Comparison of ENCODE assay signal across 14 mouse cellular contexts in genomic region chr2:131213773-131214172, GRCm38 (mm10). TPM values are rescaled to one million over a fixed set of nuclear protein-coding genes. Genes with fewer than 3 reads are reported as not detected.
DNase-seq lines count a peak whose midpoint lies in the region; ATAC-seq lines count a peak whose summit lies in the region.
"Had no signal": no experiment of that assay in that cellular context is flagged by ENCODE, and none has a peak within 500 bp of the region (broad histone marks: within the 10 kb centered on the region; RNA-seq: fewer than 3 reads in every experiment).

No protein-coding gene starts in this region.

- H3K4me3 ChIP-seq in midbrain, embryonic 14.5 days (replicated peaks; ENCODE audit: low read depth, low read length) = no peak overlapping the region
- H3K4me3 ChIP-seq in midbrain, embryonic 13.5 days (replicated peaks) = no peak overlapping the region
- peak overlapping the region; percentile 56 for H3K4me3 ChIP-seq in erythroblast, embryonic 14.5 days (replicated peaks)
- H3K4me3 ChIP-seq in intestine, embryonic 16.5 days (ENCODE audit: low read length) = no peak overlapping the region
- H3K4me3 ChIP-seq: embryonic facial prominence, embryonic 15.5 days; heart, embryonic 15.5 days; lung, embryonic 15.5 days; midbrain, embryonic 15.5 days had no signal

- H3K9ac ChIP-seq in midbrain, embryonic 14.5 days (replicated peaks; ENCODE audit: low read length) = 0 out of 2 replicates have a peak overlapping the region, but pooled peaks have one; percentile 12
- no peak overlapping the region; the same call in 1 of the 2 replicates for H3K9ac ChIP-seq in midbrain, embryonic 13.5 days (replicated peaks)
- no peak overlapping the region for H3K9ac ChIP-seq in intestine, embryonic 16.5 days (ENCODE audit: low read depth, low read length)
- H3K9ac ChIP-seq: embryonic facial prominence, embryonic 15.5 days; heart, embryonic 15.5 days; lung, embryonic 15.5 days; midbrain, embryonic 15.5 days had no signal

- H3K36me3 ChIP-seq in midbrain, embryonic 14.5 days (ENCODE audit: control insufficient read depth, insufficient read depth, low read length) = 0 out of 2 replicates have a peak, but pooled peaks cover 17% of the 10 kb centered on the region
- H3K36me3 ChIP-seq in midbrain, embryonic 13.5 days = peaks cover 18% of the 10 kb centered on the region
- peaks cover 52% of the 10 kb centered on the region for H3K36me3 ChIP-seq in erythroblast, embryonic 14.5 days (ENCODE audit: control insufficient read depth)
- peaks cover 6% of the 10 kb centered on the region for H3K36me3 ChIP-seq in intestine, embryonic 16.5 days (ENCODE audit: control insufficient read depth, insufficient read depth, low read length)
- H3K36me3 ChIP-seq: lung, embryonic 15.5 days; midbrain, embryonic 15.5 days had no signal

- no peak overlapping the region for H3K4me2 ChIP-seq in midbrain, embryonic 14.5 days (ENCODE audit: low read length)
- no peak overlapping the region for H3K4me2 ChIP-seq in midbrain, embryonic 13.5 days (replicated peaks)
- no peak overlapping the region for H3K4me2 ChIP-seq in intestine, embryonic 16.5 days (ENCODE audit: low read depth, low read length)
- H3K4me2 ChIP-seq: embryonic facial prominence, embryonic 15.5 days; heart, embryonic 15.5 days; lung, embryonic 15.5 days; midbrain, embryonic 15.5 days had no signal

- no peaks in the 10 kb centered on the region for H3K9me3 ChIP-seq in midbrain, embryonic 14.5 days (ENCODE audit: control insufficient read depth, low read length)
- no peaks in the 10 kb centered on the region for H3K9me3 ChIP-seq in midbrain, embryonic 13.5 days
- H3K9me3 ChIP-seq in erythroblast, embryonic 14.5 days (ENCODE audit: control insufficient read depth, low read length) = no peaks in the 10 kb centered on the region
- H3K9me3 ChIP-seq in intestine, embryonic 16.5 days (ENCODE audit: control insufficient read depth, low read length) = no peaks in the 10 kb centered on the region
- H3K9me3 ChIP-seq: embryonic facial prominence, embryonic 15.5 days; heart, embryonic 15.5 days; lung, embryonic 15.5 days; midbrain, embryonic 15.5 days had no signal

- no peak for ATAC-seq in midbrain, embryonic 14.5 days (ENCODE audit: low FRiP score, low TSS enrichment)
- no peak for ATAC-seq in midbrain, embryonic 13.5 days
- no peak for ATAC-seq in intestine, embryonic 16.5 days
- ATAC-seq in megakaryocyte progenitor cell, adult 5-6 weeks (replicated peaks; ENCODE audit: poor library complexity) = peak; percentile 47
- ATAC-seq: CD4-positive, CD25-positive, alpha-beta regulatory T cell, adult 4 months; midbrain, embryonic 15.5 days had no signal

- 86% methylated on average over 7 of the region's 7 CpGs for WGBS in midbrain, embryonic 14.5 days
- WGBS in midbrain, embryonic 13.5 days = 93% methylated on average over 7 of the region's 7 CpGs
- WGBS in intestine, embryonic 16.5 days = 75% methylated on average over 7 of the region's 7 CpGs

- peaks cover 7% of the 10 kb centered on the region for H3K4me1 ChIP-seq in midbrain, embryonic 14.5 days (ENCODE audit: control insufficient read depth, insufficient read depth, low read length)
- peaks cover 23% of the 10 kb centered on the region for H3K4me1 ChIP-seq in midbrain, embryonic 13.5 days (replicated peaks)
- peaks cover 92% of the 10 kb centered on the region for H3K4me1 ChIP-seq in erythroblast, embryonic 14.5 days (ENCODE audit: control insufficient read depth)
- peaks cover 18% of the 10 kb centered on the region for H3K4me1 ChIP-seq in intestine, embryonic 16.5 days (ENCODE audit: control insufficient read depth, insufficient read depth, low read length)

- no peaks in the 10 kb centered on the region for H3K27me3 ChIP-seq in midbrain, embryonic 14.5 days (ENCODE audit: control insufficient read depth, insufficient read depth, low read length)
- no peaks in the 10 kb centered on the region for H3K27me3 ChIP-seq in midbrain, embryonic 13.5 days
- H3K27me3 ChIP-seq in erythroblast, embryonic 14.5 days (ENCODE audit: control insufficient read depth) = no peaks in the 10 kb centered on the region
- H3K27me3 ChIP-seq in intestine, embryonic 16.5 days (replicated peaks; ENCODE audit: control insufficient read depth, insufficient read depth, low read length) = no peaks in the 10 kb centered on the region
- H3K27me3 ChIP-seq: embryonic facial prominence, embryonic 15.5 days; heart, embryonic 15.5 days; lung, embryonic 15.5 days; midbrain, embryonic 15.5 days had no signal

- no peak for DNase-seq in midbrain, embryonic 14.5 days
- no peak for DNase-seq in layer of hippocampus, adult 11-12 months (ENCODE audit: low spot score)
- no peak for DNase-seq in kidney, postnatal 14 days
- no peak for DNase-seq in adrenal gland, postnatal 25 days
- DNase-seq: adrenal gland, postnatal 10 days had no signal

- H3K27ac ChIP-seq in midbrain, embryonic 14.5 days (replicated peaks; ENCODE audit: low read depth, low read length) = no peak overlapping the region
- H3K27ac ChIP-seq in midbrain, embryonic 13.5 days = no peak overlapping the region
- H3K27ac ChIP-seq in intestine, embryonic 16.5 days (ENCODE audit: low read length) = peak overlapping the region; percentile 18; the same call in 1 of the 2 replicates
- H3K27ac ChIP-seq: embryonic facial prominence, embryonic 15.5 days; heart, embryonic 15.5 days; lung, embryonic 15.5 days; midbrain, embryonic 15.5 days had no signal

RNA-seq across cellular contexts. Expression of gene Ap5s1, which starts 6.9 kb away (rescaled TPM):
- polyA plus RNA-seq in midbrain, embryonic 14.5 days (2014; fragmentation: Nextera tagmentation; extraction: Ambion mirVana) = 32.5 and 34.3 TPM in 2 replicates
- 32.7 and 33.4 TPM in 2 replicates for polyA plus RNA-seq in midbrain, embryonic 13.5 days (2015; fragmentation: Nextera tagmentation; extraction: Ambion mirVana)
- polyA plus RNA-seq in erythroblast, embryonic 14.5 days (2012) = 3.0 and 3.9 TPM in 2 replicates
- polyA plus RNA-seq in intestine, embryonic 16.5 days (2015; fragmentation: Nextera tagmentation; extraction: Ambion mirVana) = 27.2 and 30.7 TPM in 2 replicates
- total RNA-seq in megakaryocyte progenitor cell, adult 5-6 weeks (2015) = 3.6 and 3.9 TPM in 2 replicates
- 2.9 and 6.7 TPM in 2 replicates for total RNA-seq in megakaryocyte progenitor cell, adult 5-6 weeks (2017)
- 18.6 and 24.5 TPM in 2 replicates for total RNA-seq in adrenal gland, postnatal 25 days (2021)

RNA-seq across cellular contexts. Expression of gene Mavs, which starts 20.1 kb away (rescaled TPM):
- polyA plus RNA-seq in midbrain, embryonic 14.5 days (2014; fragmentation: Nextera tagmentation; extraction: Ambion mirVana) = 3.8 and 6.8 TPM in 2 replicates
- 6.6 and 8.6 TPM in 2 replicates for polyA plus RNA-seq in midbrain, embryonic 13.5 days (2015; fragmentation: Nextera tagmentation; extraction: Ambion mirVana)
- 3.2 and 4.8 TPM in 2 replicates for polyA plus RNA-seq in erythroblast, embryonic 14.5 days (2012)
- polyA plus RNA-seq in intestine, embryonic 16.5 days (2015; fragmentation: Nextera tagmentation; extraction: Ambion mirVana) = 31.9 and 38.1 TPM in 2 replicates
- total RNA-seq in megakaryocyte progenitor cell, adult 5-6 weeks (2015) = 15.1 and 17.1 TPM in 2 replicates
- 11.3 and 11.8 TPM in 2 replicates for total RNA-seq in megakaryocyte progenitor cell, adult 5-6 weeks (2017)
- 44.2 and 45.9 TPM in 2 replicates for total RNA-seq in adrenal gland, postnatal 25 days (2021)

RNA-seq across cellular contexts. Expression of gene Spef1, which starts 26.7 kb away (rescaled TPM):
- polyA plus RNA-seq in midbrain, embryonic 14.5 days (2014; fragmentation: Nextera tagmentation; extraction: Ambion mirVana) = 11.3 and 14.1 TPM in 2 replicates
- polyA plus RNA-seq in midbrain, embryonic 13.5 days (2015; fragmentation: Nextera tagmentation; extraction: Ambion mirVana) = 10.8 and 11.5 TPM in 2 replicates
- polyA plus RNA-seq in erythroblast, embryonic 14.5 days (2012) = 1.6 and 2.1 TPM in 2 replicates
- 3.1 and 3.6 TPM in 2 replicates for polyA plus RNA-seq in intestine, embryonic 16.5 days (2015; fragmentation: Nextera tagmentation; extraction: Ambion mirVana)
- total RNA-seq in megakaryocyte progenitor cell, adult 5-6 weeks (2015) = 0.39 and 0.72 TPM in 2 replicates
- total RNA-seq in megakaryocyte progenitor cell, adult 5-6 weeks (2017) = 0.91 and 2.0 TPM in 2 replicates
- total RNA-seq in adrenal gland, postnatal 25 days (2021) = 5.0 and 7.6 TPM in 2 replicates

RNA-seq across cellular contexts. Expression of gene Cdc25b, which starts 27.0 kb away (rescaled TPM):
- 16.4 and 31.5 TPM in 2 replicates for polyA plus RNA-seq in midbrain, embryonic 14.5 days (2014; fragmentation: Nextera tagmentation; extraction: Ambion mirVana)
- polyA plus RNA-seq in midbrain, embryonic 13.5 days (2015; fragmentation: Nextera tagmentation; extraction: Ambion mirVana) = 50.6 and 59.3 TPM in 2 replicates
- polyA plus RNA-seq in erythroblast, embryonic 14.5 days (2012) = 52.6 and 58.1 TPM in 2 replicates
- 41.2 and 46.4 TPM in 2 replicates for polyA plus RNA-seq in intestine, embryonic 16.5 days (2015; fragmentation: Nextera tagmentation; extraction: Ambion mirVana)
- 8.9 and 10.8 TPM in 2 replicates for total RNA-seq in megakaryocyte progenitor cell, adult 5-6 weeks (2015)
- total RNA-seq in megakaryocyte progenitor cell, adult 5-6 weeks (2017) = 9.6 and 13.4 TPM in 2 replicates
- total RNA-seq in adrenal gland, postnatal 25 days (2021) = 8.3 and 10.8 TPM in 2 replicates

RNA-seq across cellular contexts. Expression of gene Cenpb, which starts 33.9 kb away (rescaled TPM):
- 11.1 TPM in 2 replicates for polyA plus RNA-seq in midbrain, embryonic 14.5 days (2014; fragmentation: Nextera tagmentation; extraction: Ambion mirVana)
- 13.3 and 15.0 TPM in 2 replicates for polyA plus RNA-seq in midbrain, embryonic 13.5 days (2015; fragmentation: Nextera tagmentation; extraction: Ambion mirVana)
- 27.7 and 31.8 TPM in 2 replicates for polyA plus RNA-seq in erythroblast, embryonic 14.5 days (2012)
- polyA plus RNA-seq in intestine, embryonic 16.5 days (2015; fragmentation: Nextera tagmentation; extraction: Ambion mirVana) = 9.5 and 9.7 TPM in 2 replicates
- 8.0 and 8.3 TPM in 2 replicates for total RNA-seq in megakaryocyte progenitor cell, adult 5-6 weeks (2015)
- total RNA-seq in megakaryocyte progenitor cell, adult 5-6 weeks (2017) = 14.8 and 15.8 TPM in 2 replicates
- 52.9 and 66.5 TPM in 2 replicates for total RNA-seq in adrenal gland, postnatal 25 days (2021)
